Mouse (Mus musculus) heart, postnatal 0 days (tissue): ENCODE data around the gene Gas2l2.

ENCODE experiments used
- CTCF ChIP-seq: IDR thresholded peaks from 2 replicates; pipeline ENCODE4 v1.5.1; 2016; ENCODE audit warnings: antibody characterized with exemption, control low read depth, low read depth
- EP300 ChIP-seq: IDR thresholded peaks from 2 replicates; pipeline ENCODE4 v1.6.1; 2016; ENCODE audit warnings: antibody characterized with exemption, low read depth

- TF ChIP-seq CTCF, result no peak
- TF ChIP-seq EP300, result peak; percentile 63; the same call in 1 of the 2 replicates
Measured at GRCm38 (mm10) chr11:83393062-83393461, 36.2 kb downstream of the Gas2l2 start.
